Mouse (Mus musculus) adrenal gland, adult 18-20 months (tissue): ENCODE measurements around the gene Specc1l. TPM values are rescaled to one million over a fixed set of nuclear protein-coding genes. Genes with fewer than 3 reads are reported as not detected.

ENCODE experiments used
- DNase-seq, 2 experiments: peaks; one replicate each; pipeline ENCODE4 v3.0.0; 2021 to 2022; ENCODE audit warnings: low spot score in 2 of 2
- total RNA-seq, 2 experiments: library from RNA; stranded (reverse); gene quantifications; 1 replicate in 1 of 2; 2 replicates in 1 of 2; pipeline ENCODE4 v1.2.3; 2021

Specc1l gene
- total RNA-seq, 2 experiments from 2014 or later: 51.8 to 56.0 TPM

GRCm38 (mm10) chr10:75222611-75222998 lies 10.7 kb downstream of the Specc1l start:
- DNase-seq: no peak

- no peak for DNase-seq
These were observed 12.3 kb downstream of the Specc1l start for GRCm38 (mm10) chr10:75224154-75224553.

GRCm38 (mm10) chr10:75224630-75225029 lies 12.8 kb downstream of the Specc1l start:
- no peak for DNase-seq

GRCm38 (mm10) chr10:75227381-75227780 lies 15.5 kb downstream of the Specc1l start:
- no peak for DNase-seq

GRCm38 (mm10) chr10:75230572-75230971 lies 18.7 kb downstream of the Specc1l start:
- no peak for DNase-seq

- no peak for DNase-seq
These were observed 20.0 kb downstream of the Specc1l start for GRCm38 (mm10) chr10:75231876-75232275.

- DNase-seq: no peak
These were observed 20.8 kb downstream of the Specc1l start for GRCm38 (mm10) chr10:75232612-75233155.

GRCm38 (mm10) chr10:75233489-75233888 lies 21.6 kb downstream of the Specc1l start:
- DNase-seq: no peak

GRCm38 (mm10) chr10:75235726-75236125 lies 23.9 kb downstream of the Specc1l start:
- no peak for DNase-seq

- no peak for DNase-seq
These were observed 24.3 kb downstream of the Specc1l start for GRCm38 (mm10) chr10:75236156-75236555.

- no peak for DNase-seq
These were observed 25.3 kb downstream of the Specc1l start for GRCm38 (mm10) chr10:75237166-75237565.

- DNase-seq: no peak
These were observed 28.8 kb downstream of the Specc1l start for GRCm38 (mm10) chr10:75240583-75241250.

- no peak for DNase-seq
These were observed 33.9 kb downstream of the Specc1l start for GRCm38 (mm10) chr10:75245806-75246205.

GRCm38 (mm10) chr10:75246331-75246730 lies 34.5 kb downstream of the Specc1l start:
- DNase-seq: no peak

GRCm38 (mm10) chr10:75251011-75251410 lies 39.1 kb downstream of the Specc1l start:
- no peak for DNase-seq

GRCm38 (mm10) chr10:75252301-75253022 lies 40.6 kb downstream of the Specc1l start:
- DNase-seq: no peak

GRCm38 (mm10) chr10:75255091-75255490 lies 43.2 kb downstream of the Specc1l start:
- DNase-seq: no peak

GRCm38 (mm10) chr10:75257401-75257800 lies 45.5 kb downstream of the Specc1l start:
- no peak for DNase-seq

GRCm38 (mm10) chr10:75258241-75258640 lies 46.4 kb downstream of the Specc1l start:
- no peak for DNase-seq

GRCm38 (mm10) chr10:75261268-75261667 lies 49.4 kb downstream of the Specc1l start:
- no peak for DNase-seq

- no peak for DNase-seq
These were observed 53.2 kb downstream of the Specc1l start for GRCm38 (mm10) chr10:75264993-75265555.

GRCm38 (mm10) chr10:75273020-75273419 lies 61.1 kb downstream of the Specc1l start:
- no peak for DNase-seq
